Mouse (Mus musculus) intestine, postnatal 0 days (tissue): ENCODE measurements around the gene Tfam. TPM values are rescaled to one million over a fixed set of nuclear protein-coding genes. Genes with fewer than 3 reads are reported as not detected.

Experiments used
- ATAC-seq: fragments of 200-750 bp; cut with Nextera tagmentation; 2 replicates; pipeline ENCODE4 v1.8.0; 2017; ENCODE audit warnings: mild to moderate bottlenecking, moderate TSS enrichment, moderate library complexity
- H3K27ac ChIP-seq: fragments of 300-500 bp; sonication (generic); 2 replicates; pipeline ENCODE4 v1.5.1; 2014; ENCODE audit warnings: mild to moderate bottlenecking, low read depth, low read length, moderate library complexity
- H3K27me3 ChIP-seq: fragments of 300-500 bp; sonication (generic); replicated peaks from 2 replicates; pipeline ENCODE4 v1.6.1; 2014; ENCODE audit warnings: low read length, mixed read lengths; ENCODE audit not compliant: control insufficient read depth, insufficient read depth
- H3K36me3 ChIP-seq: fragments of 300-500 bp; sonication (generic); 2 replicates; pipeline ENCODE4 v1.6.1; 2014; ENCODE audit warnings: mild to moderate bottlenecking, moderate library complexity; ENCODE audit not compliant: control insufficient read depth, insufficient read depth
- H3K4me1 ChIP-seq: fragments of 300-500 bp; sonication (generic); replicated peaks from 2 replicates; pipeline ENCODE4 v1.6.1; 2014; ENCODE audit warnings: antibody characterized with exemption, low read length, mixed read lengths; ENCODE audit not compliant: control insufficient read depth, insufficient read depth
- H3K4me2 ChIP-seq: fragments of 300-500 bp; sonication (generic); replicated peaks from 2 replicates; pipeline ENCODE4 v1.6.1; 2014; ENCODE audit warnings: low read depth, mild to moderate bottlenecking, moderate library complexity
- H3K4me3 ChIP-seq: fragments of 300-500 bp; sonication (generic); 2 replicates; pipeline ENCODE4 v1.5.1; 2014; ENCODE audit warnings: low read depth, low read length
- H3K9ac ChIP-seq: fragments of 300-500 bp; sonication (generic); 2 replicates; pipeline ENCODE4 v1.6.1; 2014; ENCODE audit warnings: mild to moderate bottlenecking, low read depth, low read length
- H3K9me3 ChIP-seq: fragments of 300-500 bp; sonication (generic); 2 replicates; pipeline ENCODE4 v1.6.1; 2016; ENCODE audit warnings: mixed run types; ENCODE audit not compliant: control insufficient read depth
- CTCF ChIP-seq: sonication (generic); IDR thresholded peaks from 2 replicates; pipeline ENCODE4 v1.5.1; 2016; ENCODE audit warnings: low read depth, mild to moderate bottlenecking, control low read depth, antibody characterized with exemption, moderate library complexity
- WGBS: fragments of 180-500 bp; shearing (Covaris S2); extraction: QIAGEN DNeasy Blood & Tissue Kit; methylation state at CpG from one replicate; pipeline ENCODE4 v1.1.7; 2014; 5-methylcytosine and 5-hydroxymethylcytosine counted together
- polyA plus RNA-seq: library from polyadenylated mRNA; unstranded; fragments of >200 nt; fragmentation: Nextera tagmentation; extraction: Ambion mirVana; gene quantifications from 2 replicates; pipeline ENCODE4 v1.2.1, GENCODE M21; 2015

Gene Tfam
- polyA plus RNA-seq, 1 experiment from 2014 or later = 37.7 TPM

GRCm38 (mm10) chr10:71193319-71193718 lies 44.8 kb downstream of the Tfam start:
- 42% methylated on average over 7 of the region's 7 CpGs for WGBS
- Histone ChIP-seq H3K4me1 (no peaks in the 10 kb centered on the region), H3K27me3 (no peaks in the 10 kb centered on the region), H3K36me3 (no peaks in the 10 kb centered on the region), H3K9me3 (no peaks in the 10 kb centered on the region), H3K4me2 (no peak overlapping the region), H3K27ac (no peak overlapping the region), H3K4me3 (no peak overlapping the region), H3K9ac (no peak overlapping the region)
- no peak for TF ChIP-seq CTCF
- ATAC-seq = 0 out of 2 replicates have a peak, but pooled peaks have one; percentile 16

- Histone ChIP-seq H3K27me3 (no peaks in the 10 kb centered on the region), H3K27ac (no peak overlapping the region), H3K4me3 (no peak overlapping the region), H3K4me2 (no peak overlapping the region), H3K4me1 (no peaks in the 10 kb centered on the region), H3K9ac (no peak overlapping the region), H3K9me3 (no peaks in the 10 kb centered on the region), H3K36me3 (no peaks in the 10 kb centered on the region)
- TF ChIP-seq CTCF = no peak
- WGBS = 64% methylated on average over 11 of the region's 11 CpGs
- ATAC-seq = no peak
Measured at GRCm38 (mm10) chr10:71192886-71193285, 45.2 kb downstream of the Tfam start.

DNA sequence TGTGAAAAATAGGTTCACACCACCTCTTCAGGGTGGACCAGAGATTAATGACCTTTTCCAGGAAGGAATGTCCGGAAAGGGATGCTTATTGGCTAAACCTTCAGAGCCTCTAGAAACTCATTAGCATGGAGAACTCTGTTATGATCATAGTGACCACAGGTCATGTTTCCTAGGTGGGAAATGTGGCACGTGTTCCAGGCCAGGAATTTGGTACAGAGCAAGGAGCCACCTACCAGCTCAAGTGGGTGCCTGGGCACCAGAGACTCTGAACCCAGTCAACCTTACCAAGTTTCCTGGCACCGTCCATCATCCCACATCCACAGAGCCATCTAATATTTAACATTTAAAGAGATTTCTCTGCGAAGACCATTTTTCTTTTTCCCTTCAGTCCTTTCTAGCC lies 49.4 kb downstream of the Tfam start:
- Histone ChIP-seq H3K9me3 (no peaks in the 10 kb centered on the region), H3K4me1 (no peaks in the 10 kb centered on the region), H3K27ac (no peak overlapping the region), H3K9ac (no peak overlapping the region), H3K36me3 (no peaks in the 10 kb centered on the region), H3K4me3 (no peak overlapping the region), H3K27me3 (no peaks in the 10 kb centered on the region), H3K4me2 (no peak overlapping the region)
- no peak for ATAC-seq
- TF ChIP-seq CTCF = no peak
- 83% methylated on average over 4 of the region's 4 CpGs for WGBS

- no peak overlapping the region for H3K9ac ChIP-seq
- H3K4me2 ChIP-seq = no peak overlapping the region
- no peaks in the 10 kb centered on the region for H3K36me3 ChIP-seq
- no peaks in the 10 kb centered on the region for H3K4me1 ChIP-seq
- H3K27me3 ChIP-seq = no peaks in the 10 kb centered on the region
- WGBS = 71% methylated on average over 7 of the region's 7 CpGs
- H3K4me3 ChIP-seq = no peak overlapping the region
- ATAC-seq = no peak
- no peak for TF ChIP-seq CTCF
- H3K9me3 ChIP-seq = no peaks in the 10 kb centered on the region
- H3K27ac ChIP-seq = no peak overlapping the region
Measured at GRCm38 (mm10) chr10:71185059-71185458, 53.0 kb downstream of the Tfam start.

GRCm38 (mm10) chr10:71183339-71184031 lies 54.6 kb downstream of the Tfam start:
- Histone ChIP-seq H3K4me3 (no peak overlapping the region), H3K9me3 (no peaks in the 10 kb centered on the region), H3K36me3 (no peaks in the 10 kb centered on the region), H3K27ac (no peak overlapping the region), H3K9ac (no peak overlapping the region), H3K4me2 (no peak overlapping the region), H3K4me1 (no peaks in the 10 kb centered on the region), H3K27me3 (no peaks in the 10 kb centered on the region)
- TF ChIP-seq CTCF = no peak
- no peak for ATAC-seq
- WGBS = 23% methylated on average over 7 of the region's 7 CpGs

DNA sequence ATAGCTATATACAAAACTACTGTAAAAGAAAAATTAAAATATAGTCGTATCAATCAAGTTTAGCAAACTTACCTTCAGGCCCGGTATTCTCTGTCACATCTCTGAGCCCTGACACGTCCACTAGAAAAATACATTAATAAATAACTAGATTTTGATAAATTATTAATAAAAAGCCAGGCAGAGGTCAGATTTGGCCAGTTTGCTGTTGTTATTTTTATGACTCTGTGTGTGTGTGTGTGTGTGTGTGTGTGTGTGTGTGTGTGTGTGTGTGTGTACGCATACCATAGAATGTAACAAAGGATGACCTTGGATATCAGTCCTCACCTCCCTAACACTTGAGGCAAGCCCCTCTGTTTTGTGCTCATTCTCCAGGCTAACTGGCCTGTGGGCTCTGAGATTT lies 56.1 kb downstream of the Tfam start:
- Histone ChIP-seq H3K4me2 (no peak overlapping the region), H3K4me1 (no peaks in the 10 kb centered on the region), H3K9ac (no peak overlapping the region), H3K36me3 (no peaks in the 10 kb centered on the region), H3K4me3 (no peak overlapping the region), H3K27ac (no peak overlapping the region), H3K9me3 (no peaks in the 10 kb centered on the region), H3K27me3 (no peaks in the 10 kb centered on the region)
- no peak for TF ChIP-seq CTCF
- WGBS = 49% methylated on average over 4 of the region's 4 CpGs
- no peak for ATAC-seq
